Mouse (Mus musculus) neutrophil, adult 83 days (primary cell): ENCODE data around the gene Adamtsl2. TPM values are rescaled to one million over a fixed set of nuclear protein-coding genes. Genes with fewer than 3 reads are reported as not detected.

Experiments
- total RNA-seq, 2 experiments: library from RNA; stranded (reverse); gene quantifications; one replicate each; pipeline ENCODE4 v1.2.4; 2023

Gene Adamtsl2
- total RNA-seq = 1 to 10 TPM in 1 of 2 experiments, not detected in 1; 1.3 TPM

GRCm38 (mm10) chr2:27079152-27079584 is at the start of gene Adamtsl2:
Gene Adamtsl2 (plus strand): TSS chr2:27079379.

DNA sequence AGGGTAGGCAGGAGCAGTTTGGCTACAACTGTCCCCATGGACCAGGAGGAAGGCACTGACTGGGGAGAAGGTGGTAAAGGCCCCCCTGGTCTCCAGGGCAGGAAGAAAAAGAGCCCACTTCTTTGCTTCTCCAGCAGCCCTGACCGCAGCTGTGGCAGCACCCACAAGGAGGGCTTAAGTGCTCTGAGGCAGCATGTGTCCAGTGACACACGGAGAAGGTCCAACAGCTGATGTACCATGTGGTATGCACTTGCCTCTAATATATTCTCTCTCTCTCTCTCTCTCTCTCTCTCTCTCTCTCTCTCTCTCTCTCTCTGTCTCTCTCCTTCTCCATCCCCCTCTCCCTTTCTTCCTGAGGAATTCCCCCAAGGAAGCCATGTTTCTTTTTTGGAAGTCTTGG is 7.2 kb upstream of the Adamtsl2 start, which contains the start of gene Mymk:
Gene Mymk (minus strand): TSS at position 202 of the 400 bp plus-strand sequence.

DNA sequence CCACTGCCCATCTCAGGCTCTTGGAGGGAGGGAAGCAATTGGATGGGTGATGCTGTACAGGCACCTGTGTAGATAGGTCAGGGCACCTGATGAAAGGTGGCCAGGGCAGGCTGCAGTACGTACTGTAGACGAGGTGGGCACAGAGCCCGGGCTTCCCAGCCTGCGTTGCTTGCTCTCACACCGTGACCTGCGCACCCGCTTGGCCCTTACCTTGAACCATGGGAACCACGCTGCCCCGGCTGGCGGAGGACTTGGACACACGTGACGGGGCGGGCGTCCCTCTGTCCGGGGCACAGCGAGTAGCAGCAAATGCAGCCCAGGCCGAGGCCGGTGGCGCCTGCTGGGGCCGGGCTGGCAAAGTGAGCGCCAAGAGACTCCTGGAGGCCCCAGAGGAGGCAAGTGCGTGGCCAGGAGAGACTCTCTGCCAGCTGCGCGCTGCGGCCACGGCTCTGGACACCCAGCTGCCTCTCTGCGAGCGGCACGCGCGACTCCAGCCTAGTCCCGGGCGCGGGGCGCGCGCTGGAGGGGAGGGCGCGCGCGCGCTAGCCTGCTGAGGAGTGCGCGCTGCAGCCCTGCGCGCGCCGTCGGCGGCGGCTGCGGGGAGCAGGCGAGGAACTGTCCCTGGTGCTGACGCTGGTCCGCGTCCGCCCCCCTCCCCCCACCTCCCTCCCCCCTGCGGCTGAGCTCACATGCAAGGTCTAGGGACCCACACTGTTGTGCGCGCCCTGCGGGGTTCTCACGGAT is 62.9 kb downstream of the Adamtsl2 start, which contains the start of gene Fam163b:
Gene Fam163b (minus strand): TSS at position 542 of the 744 bp plus-strand sequence.

Other genes starting within 250 kb of the Adamtsl2 start
- not detected for gene Abo, start 214.4 kb upstream of the Adamtsl2 start, total RNA-seq
- gene Surf6, start 176.5 kb upstream of the Adamtsl2 start, total RNA-seq = 10 to 100 TPM; 18.2 to 19.2 TPM
- 10 to 100 TPM; 26.6 to 28.0 TPM for gene Med22, start 168.7 kb upstream of the Adamtsl2 start, total RNA-seq
- 100 to 1,000 TPM; 401 to 433 TPM for gene Rpl7a, start 168.6 kb upstream of the Adamtsl2 start, total RNA-seq
- 10 to 100 TPM; 13.1 to 15.8 TPM for gene Surf2, start 163.0 kb upstream of the Adamtsl2 start, total RNA-seq
- 10 to 100 TPM; 37.0 to 42.5 TPM for gene Surf1, start 162.8 kb upstream of the Adamtsl2 start, total RNA-seq
- 100 to 1,000 TPM in 1 of 2 experiments, 10 to 100 TPM in 1; 96.2 to 102 TPM for gene Surf4, start 145.5 kb upstream of the Adamtsl2 start, total RNA-seq
- under 1 TPM; 0.18 to 0.26 TPM for gene Stkld1, start 145.3 kb upstream of the Adamtsl2 start, total RNA-seq
- gene Rexo4, start 115.0 kb upstream of the Adamtsl2 start, total RNA-seq = 10 to 100 TPM; 22.6 to 23.2 TPM
- gene Adamts13, start 106.0 kb upstream of the Adamtsl2 start, total RNA-seq = 1 to 10 TPM in 1 of 2 experiments, not detected in 1; 1.2 TPM
- 10 to 100 TPM; 10.7 to 12.2 TPM for gene Cacfd1, start 69.5 kb upstream of the Adamtsl2 start, total RNA-seq
- 10 to 100 TPM; 79.5 to 88.4 TPM for gene Slc2a6, start 51.4 kb upstream of the Adamtsl2 start, total RNA-seq
- gene Mymk, start 7.2 kb upstream of the Adamtsl2 start, total RNA-seq = not detected
- not detected for gene Fam163b, start 63.1 kb downstream of the Adamtsl2 start, total RNA-seq
- gene Dbh, start 85.9 kb downstream of the Adamtsl2 start, total RNA-seq = not detected
- gene Sardh, start 169.0 kb downstream of the Adamtsl2 start, total RNA-seq = under 1 TPM; 0.33 to 0.35 TPM